Mouse (Mus musculus) gastrocnemius, adult 2 months (tissue): ENCODE data around the gene Klhl33. TPM values are rescaled to one million over a fixed set of nuclear protein-coding genes. Genes with fewer than 3 reads are reported as not detected.
A peak's percentile ranks its signal among the peaks of the same experiment; 100 is the strongest.

ENCODE experiments used
- DNase-seq: peaks from one replicate; pipeline ENCODE4 v3.0.0; 2022
- H3K27ac ChIP-seq: fragments of 200-600 bp; 2 replicates; pipeline ENCODE4 v1.8.1; 2022; ENCODE audit warnings: mild to moderate bottlenecking
- H3K4me3 ChIP-seq: fragments of 200-600 bp; 2 replicates; pipeline ENCODE4 v1.8.1; 2022; ENCODE audit warnings: mild to moderate bottlenecking, moderate library complexity
- CTCF ChIP-seq: fragments of 200-600 bp; IDR thresholded peaks from 2 replicates; pipeline ENCODE4 v1.8.1; 2022; ENCODE audit warnings: antibody characterized with exemption, mild to moderate bottlenecking, moderate library complexity
- intact Hi-C: fragments of 180-260 bp; cut with DNase I; formaldehyde crosslinking; loops from one replicate; pipeline ENCODE4 v1.15.1; 2025
- total RNA-seq, 2 experiments: library from RNA; stranded (reverse); gene quantifications; 2 replicates each; pipeline ENCODE4 v1.2.3; 2021

Gene Klhl33
- total RNA-seq, 2 experiments from 2014 or later, result 68.8 to 76.8 TPM

GRCm38 (mm10) chr14:50895985-50896746, 1.1 kb downstream of the Klhl33 start:
- DNase-seq, result peak; percentile 84
- TF ChIP-seq CTCF, result no peak
- intact Hi-C loops, result loop anchor here (2.0 to 10.0 kb wide), 2 partner anchors 29 to 169 kb away; partner anchors contain the start of genes Apex1 and Osgep
- Histone ChIP-seq H3K4me3 (peak overlapping the region; percentile 85), H3K27ac (peak overlapping the region; percentile 98)

GRCm38 (mm10) chr14:50895407-50895806, 1.9 kb downstream of the Klhl33 start:
- H3K4me3 ChIP-seq, result peak overlapping the region; percentile 85
- no peak for TF ChIP-seq CTCF
- peak overlapping the region; percentile 98 for H3K27ac ChIP-seq
- DNase-seq, result no peak
- intact Hi-C loops, result loop anchor here (10.0 kb wide), 1 partner anchor 169 kb away; no protein-coding TSS in a partner anchor

DNA sequence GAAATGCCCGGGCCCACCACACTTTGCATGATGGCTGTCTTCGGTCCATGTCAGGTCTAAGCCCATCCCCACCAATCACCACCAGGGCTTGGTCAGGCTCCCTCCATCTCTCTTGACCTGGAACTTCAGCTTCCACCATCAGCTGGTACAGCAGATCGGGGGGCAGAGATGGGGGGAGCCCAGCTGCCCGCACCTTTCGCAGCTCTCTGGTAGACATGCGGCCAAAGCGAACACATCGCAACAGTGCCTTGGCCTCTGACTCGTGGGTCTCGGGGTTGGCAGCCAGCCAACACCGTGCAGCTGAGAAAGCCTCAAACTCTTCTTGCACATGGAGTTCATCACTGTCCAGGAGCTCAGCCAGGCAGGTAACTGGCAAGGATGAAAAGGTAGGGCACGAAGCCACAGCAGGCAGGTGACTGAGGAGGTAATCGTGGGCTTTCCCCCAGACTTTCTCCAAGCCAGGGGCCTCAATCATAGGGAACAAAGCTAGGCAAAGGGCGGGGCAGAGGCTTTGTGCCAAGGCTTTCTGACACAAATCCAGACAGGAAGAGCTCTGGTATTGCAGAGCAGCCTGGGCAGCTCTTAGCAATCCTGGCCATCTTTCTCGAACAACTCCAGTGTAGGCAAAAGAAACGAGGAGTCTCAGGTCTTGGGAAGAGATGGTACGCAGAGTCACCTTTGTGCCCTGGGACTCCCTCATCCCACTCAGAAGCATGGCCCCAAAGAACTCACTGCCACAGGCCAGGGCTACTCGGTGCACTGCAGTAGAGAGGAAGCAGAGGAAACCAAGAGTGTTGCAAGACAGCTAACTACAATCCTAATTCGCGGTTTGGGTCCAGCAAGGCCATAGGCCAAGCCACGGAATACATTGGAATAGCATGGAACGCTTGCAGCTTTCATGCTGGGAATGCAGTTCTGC, 4.5 kb downstream of the Klhl33 start:
- H3K4me3 ChIP-seq, result peak overlapping the region; percentile 28
- peak; percentile 53 for DNase-seq
- H3K27ac ChIP-seq, result peak overlapping the region; percentile 51
- intact Hi-C loops, result loop anchor here (10.0 kb wide), 1 partner anchor 172 kb away; no protein-coding TSS in a partner anchor
- no peak for TF ChIP-seq CTCF

DNA sequence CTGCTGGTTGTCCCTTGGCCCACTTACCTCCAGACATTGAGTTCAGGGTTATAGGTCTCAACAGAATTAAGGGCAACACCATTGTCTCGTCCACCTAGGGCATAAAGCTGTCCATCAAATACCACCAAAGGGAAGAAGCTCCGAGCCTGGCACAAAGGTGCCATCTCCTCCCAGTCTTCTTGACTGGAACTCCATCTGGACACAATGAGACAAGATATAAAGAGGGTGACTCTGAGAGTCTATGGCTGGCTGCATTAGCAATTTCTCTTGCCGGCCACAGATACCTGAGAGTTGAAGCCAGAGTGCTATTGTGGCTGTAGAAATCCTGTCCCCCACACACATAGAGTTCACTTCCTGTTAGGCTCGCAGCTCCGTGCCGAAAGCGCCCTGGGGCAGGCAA, 5.2 kb downstream of the Klhl33 start:
- TF ChIP-seq CTCF, result no peak
- no peak overlapping the region for H3K27ac ChIP-seq
- no peak for DNase-seq
- peak overlapping the region; percentile 28 for H3K4me3 ChIP-seq
- intact Hi-C loops, result loop anchor here (10.0 kb wide), 1 partner anchor 173 kb away; no protein-coding TSS in a partner anchor

- intact Hi-C loops, result loop anchor here (10.0 kb wide), 1 partner anchor 173 kb away; no protein-coding TSS in a partner anchor
- no peak for DNase-seq
- Histone ChIP-seq H3K27ac (no peak overlapping the region), H3K4me3 (no peak overlapping the region)
- TF ChIP-seq CTCF, result no peak
Measured at GRCm38 (mm10) chr14:50891621-50892020, 5.7 kb downstream of the Klhl33 start.

DNA sequence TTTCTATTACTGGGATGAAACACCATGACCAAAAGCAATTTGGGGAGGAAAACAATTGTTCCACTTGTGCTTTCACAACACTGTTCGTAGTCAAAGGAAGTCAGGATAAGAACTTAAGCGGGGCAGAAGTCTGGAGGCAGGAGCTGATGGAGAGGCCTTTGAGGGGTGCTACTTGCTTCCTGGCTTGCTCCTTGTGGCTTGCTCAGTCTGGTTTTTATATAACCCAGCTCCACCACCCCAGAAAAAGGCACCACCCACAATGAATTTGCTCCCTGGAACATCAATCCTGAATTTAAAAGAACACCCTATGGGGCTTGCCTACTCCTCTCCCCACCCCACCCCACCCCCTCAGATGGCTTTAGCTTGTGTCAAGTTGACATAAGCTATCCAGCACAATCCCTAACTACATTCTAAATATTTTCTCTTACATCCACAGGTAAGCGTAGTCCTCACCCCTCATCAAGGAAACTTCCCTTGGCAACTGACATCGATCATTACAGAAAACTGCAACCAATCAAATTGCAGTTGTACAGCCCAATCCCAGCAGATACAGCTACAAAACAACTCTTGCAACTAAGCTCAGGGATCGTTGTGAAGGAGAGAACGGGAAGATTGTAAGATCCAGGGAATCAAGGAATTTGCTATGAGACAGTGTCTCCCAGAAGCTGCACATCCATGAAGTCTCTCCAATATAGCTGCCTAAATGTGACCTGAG, 20.9 kb downstream of the Klhl33 start:
- DNase-seq, result no peak
- intact Hi-C loops, result no loop called here
- TF ChIP-seq CTCF, result no peak
- Histone ChIP-seq H3K4me3 (no peak overlapping the region), H3K27ac (no peak overlapping the region)

- no peak for DNase-seq
- H3K27ac ChIP-seq, result no peak overlapping the region
- no peak for TF ChIP-seq CTCF
- no peak overlapping the region for H3K4me3 ChIP-seq
- intact Hi-C loops, result no loop called here
Measured at GRCm38 (mm10) chr14:50875591-50876230, 21.6 kb downstream of the Klhl33 start.

DNA sequence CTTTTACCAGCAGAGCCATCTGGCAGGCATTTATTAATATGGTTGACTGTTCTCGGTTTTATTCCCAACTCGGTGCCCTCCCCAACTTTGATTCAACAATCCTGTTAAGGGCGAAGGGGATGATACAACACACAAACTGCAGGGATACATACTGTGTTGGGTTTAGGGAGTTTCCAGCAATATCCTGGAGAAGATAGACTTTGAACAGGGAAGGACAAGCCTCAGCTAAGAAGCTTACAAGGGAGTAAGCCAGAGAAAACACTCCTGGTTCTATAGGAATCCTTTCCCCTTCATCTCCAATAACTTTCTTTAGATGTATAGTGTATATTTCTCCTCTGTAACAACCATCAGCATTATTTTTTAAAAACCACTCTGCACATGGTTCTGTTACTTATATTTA, 22.1 kb downstream of the Klhl33 start:
- Histone ChIP-seq H3K4me3 (no peak overlapping the region), H3K27ac (no peak overlapping the region)
- intact Hi-C loops, result no loop called here
- DNase-seq, result no peak
- TF ChIP-seq CTCF, result no peak

- TF ChIP-seq CTCF, result no peak
- DNase-seq, result no peak
- peak overlapping the region; percentile 93 for H3K27ac ChIP-seq
- intact Hi-C loops, result loop anchor here (5.0 kb wide), 1 partner anchor 64 kb away; the partner anchor contains the start of genes Ccnb1ip1 and Parp2
- H3K4me3 ChIP-seq, result peak overlapping the region; percentile 86
Measured at GRCm38 (mm10) chr14:50871284-50871683, 26.0 kb downstream of the Klhl33 start.

DNA sequence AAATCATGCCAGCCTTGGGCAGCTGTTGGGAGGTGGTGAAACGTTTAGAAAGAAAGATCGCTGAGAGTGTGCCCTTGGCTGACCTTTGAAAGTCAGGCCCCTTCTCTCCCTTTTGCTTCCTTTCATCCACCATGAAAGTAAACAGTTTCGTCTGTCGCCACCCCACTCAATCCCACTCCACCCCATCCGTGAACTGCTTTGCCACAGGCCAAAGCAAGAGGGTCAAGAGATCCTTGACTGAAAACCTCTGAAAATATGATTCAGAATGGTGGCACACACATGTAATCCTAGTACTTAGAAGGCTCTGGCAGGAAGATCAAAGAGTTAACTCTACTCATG, 26.5 kb downstream of the Klhl33 start:
- intact Hi-C loops, result loop anchor here (5.0 kb wide), 1 partner anchor 63 kb away; the partner anchor contains the start of genes Ccnb1ip1 and Parp2
- Histone ChIP-seq H3K4me3 (peak overlapping the region; percentile 86), H3K27ac (peak overlapping the region; percentile 93)
- no peak for DNase-seq
- no peak for TF ChIP-seq CTCF

GRCm38 (mm10) chr14:50869889-50870804, 27.2 kb downstream of the Klhl33 start, which contains the start of gene Tep1:
Gene Tep1 (minus strand): TSS chr14:50870560.
- DNase-seq, result peak; percentile 86
- intact Hi-C loops, result loop anchor here (5.0 kb wide), 1 partner anchor 63 kb away; the partner anchor contains the start of genes Ccnb1ip1 and Parp2
- peak within 1 kb of the TSS; percentile 86 for H3K4me3 ChIP-seq
- H3K27ac ChIP-seq, result peak within 1 kb of the TSS; percentile 93
- TF ChIP-seq CTCF, result no peak
